Mouse (Mus musculus): ENCODE measurements at regions not wholly inside any gene's neighbourhood (a gene's known extent, or its start where the extent isn't known, plus 50 kb on each side); places are given as distances from the start of the nearest gene placed in this dataset.

DNA sequence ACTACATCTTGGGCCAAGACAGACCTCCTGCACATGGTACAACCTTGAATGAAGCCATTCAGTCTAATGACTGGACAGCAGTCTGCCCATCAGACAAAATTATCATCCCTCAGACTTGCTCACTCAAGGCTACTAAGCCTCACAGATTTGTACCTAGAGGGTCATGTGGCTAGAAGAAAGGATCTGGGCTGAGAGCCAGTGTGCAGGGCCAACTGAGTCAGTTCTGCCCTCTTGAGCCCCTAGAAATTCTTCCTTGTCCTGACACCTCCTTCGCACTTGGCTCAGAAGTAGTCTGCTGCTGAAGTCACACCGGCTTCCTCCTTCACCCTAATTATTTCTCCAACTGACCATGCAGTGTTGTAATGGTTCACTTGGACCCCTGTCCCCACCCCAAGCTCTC lies 207.5 kb downstream of the Qk start:
- peaks cover 67% of the 10 kb centered on the region for H3K9me3 ChIP-seq (ENCODE audit: low read length)
- TF ChIP-seq POU5F1 (IDR thresholded peaks at IDR 0.05; ENCODE audit: borderline replicate concordance, low read length) (no peak), CTCF (conservative IDR thresholded peaks at IDR 0.05; ENCODE audit: low read length) (no peak), NANOG (IDR thresholded peaks at IDR 0.05; ENCODE audit: borderline replicate concordance, low read length) (no peak)
- no peaks in the 10 kb centered on the region for H3K27me3 ChIP-seq (ENCODE audit: insufficient read depth, low read length)
- H3K4me1 ChIP-seq (replicated peaks; ENCODE audit: low read depth, low read length), result no peaks in the 10 kb centered on the region
- 0 out of 2 replicates have a peak, but pooled peaks cover 3% of the 10 kb centered on the region for H3K36me3 ChIP-seq (ENCODE audit: insufficient read depth, low read length)
- no peak overlapping the region for H3K4me3 ChIP-seq (replicated peaks; ENCODE audit: low read length)

DNA sequence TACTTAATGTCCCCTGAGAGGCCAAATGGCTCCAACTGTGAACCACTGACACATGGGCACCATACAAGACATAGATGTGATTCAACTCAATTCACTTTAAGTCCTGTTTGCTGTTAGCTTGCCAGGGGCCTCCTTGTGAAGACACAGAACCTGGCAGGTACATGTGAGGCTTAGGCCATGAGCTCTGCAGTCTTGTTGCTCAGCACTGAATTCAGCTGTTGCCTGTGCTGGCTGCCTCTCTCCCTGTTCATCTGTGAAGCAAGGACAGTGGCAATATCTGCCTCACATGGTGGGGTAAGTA lies 209.3 kb downstream of the Qk start:
- no peak for TF ChIP-seq NANOG (IDR thresholded peaks at IDR 0.05; ENCODE audit: borderline replicate concordance, low read length)
- TF ChIP-seq CTCF (conservative IDR thresholded peaks at IDR 0.05; ENCODE audit: low read length), result no peak
- no peak for TF ChIP-seq POU5F1 (IDR thresholded peaks at IDR 0.05; ENCODE audit: borderline replicate concordance, low read length)
- Histone ChIP-seq H3K27me3 (ENCODE audit: insufficient read depth, low read length) (no peaks in the 10 kb centered on the region), H3K36me3 (ENCODE audit: insufficient read depth, low read length) (0 out of 2 replicates have a peak, but pooled peaks cover 3% of the 10 kb centered on the region), H3K9me3 (ENCODE audit: low read length) (peaks cover 52% of the 10 kb centered on the region), H3K4me3 (replicated peaks; ENCODE audit: low read length) (no peak overlapping the region), H3K4me1 (replicated peaks; ENCODE audit: low read depth, low read length) (no peaks in the 10 kb centered on the region)

DNA sequence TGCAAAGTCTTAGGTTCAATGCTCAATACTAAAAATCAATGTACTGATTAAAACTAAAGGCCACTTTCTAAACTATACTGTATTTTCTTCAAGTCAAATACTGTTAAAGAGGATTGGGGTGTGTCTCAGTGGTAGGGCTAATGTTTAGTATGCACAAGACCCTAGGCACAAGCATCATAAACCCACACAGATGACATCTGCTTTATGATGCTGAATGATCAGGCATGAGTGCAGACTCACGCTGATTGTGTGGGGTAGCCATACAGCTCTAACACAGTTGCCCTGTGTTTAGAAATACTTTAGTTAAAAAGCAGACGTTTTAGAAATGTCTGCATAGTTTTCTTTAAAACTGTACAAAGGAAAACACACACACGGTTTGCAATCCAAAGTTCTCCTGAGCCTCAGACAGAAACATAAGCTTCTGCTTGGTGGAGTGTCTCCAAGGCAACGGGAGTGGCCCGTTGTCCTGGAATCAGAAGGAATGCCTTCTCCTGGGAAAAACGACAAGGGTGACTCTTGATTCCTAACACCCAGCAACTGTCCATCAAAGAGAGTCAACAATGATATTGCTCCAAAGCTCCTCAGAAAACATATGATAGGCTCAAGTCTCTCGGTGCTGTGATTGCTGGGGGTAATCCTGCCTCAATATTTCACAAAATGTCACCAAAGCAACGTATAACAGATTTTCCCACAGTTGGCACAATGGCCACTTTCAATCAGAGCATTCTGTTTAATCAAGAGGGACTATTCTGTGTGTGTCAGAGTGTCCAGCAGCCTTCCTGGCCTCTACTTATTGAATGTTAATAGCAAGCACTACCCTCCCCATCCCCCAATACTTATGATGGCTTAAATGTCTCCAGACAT lies 209.9 kb downstream of the Qk start:
- no peak for TF ChIP-seq POU5F1 (IDR thresholded peaks at IDR 0.05; ENCODE audit: borderline replicate concordance, low read length)
- TF ChIP-seq NANOG (IDR thresholded peaks at IDR 0.05; ENCODE audit: borderline replicate concordance, low read length), result no peak
- no peak for TF ChIP-seq CTCF (conservative IDR thresholded peaks at IDR 0.05; ENCODE audit: low read length)
- Histone ChIP-seq H3K27me3 (ENCODE audit: insufficient read depth, low read length) (no peaks in the 10 kb centered on the region), H3K4me1 (replicated peaks; ENCODE audit: low read depth, low read length) (no peaks in the 10 kb centered on the region), H3K4me3 (replicated peaks; ENCODE audit: low read length) (no peak overlapping the region), H3K9me3 (ENCODE audit: low read length) (peaks cover 46% of the 10 kb centered on the region), H3K36me3 (ENCODE audit: insufficient read depth, low read length) (0 out of 2 replicates have a peak, but pooled peaks cover 3% of the 10 kb centered on the region)

DNA sequence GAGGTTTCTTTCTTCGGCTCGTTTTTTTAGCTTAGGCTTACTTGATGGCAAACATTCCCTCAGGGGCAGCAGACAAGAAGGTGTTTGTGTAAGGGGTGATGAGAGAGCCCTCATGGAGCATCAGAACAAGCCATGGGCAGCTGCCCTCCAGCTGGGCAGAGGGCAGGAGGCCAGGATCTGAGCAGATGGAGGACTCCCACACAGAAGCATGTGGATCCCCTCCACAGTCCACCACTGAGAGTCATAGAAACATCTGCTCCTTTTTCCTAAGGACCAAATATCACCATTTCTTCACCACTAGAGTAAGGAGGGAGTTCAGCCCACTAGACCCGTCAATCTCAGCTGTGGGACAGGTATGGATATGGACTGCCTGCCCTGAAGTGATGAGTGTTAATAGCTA lies 214.4 kb downstream of the Qk start:
- Histone ChIP-seq H3K9me3 (ENCODE audit: low read length) (peaks cover 6% of the 10 kb centered on the region), H3K36me3 (ENCODE audit: insufficient read depth, low read length) (no peaks in the 10 kb centered on the region), H3K4me3 (replicated peaks; ENCODE audit: low read length) (no peak overlapping the region), H3K27me3 (ENCODE audit: insufficient read depth, low read length) (no peaks in the 10 kb centered on the region), H3K4me1 (replicated peaks; ENCODE audit: low read depth, low read length) (no peaks in the 10 kb centered on the region)
- no peak for TF ChIP-seq POU5F1 (IDR thresholded peaks at IDR 0.05; ENCODE audit: borderline replicate concordance, low read length)

DNA sequence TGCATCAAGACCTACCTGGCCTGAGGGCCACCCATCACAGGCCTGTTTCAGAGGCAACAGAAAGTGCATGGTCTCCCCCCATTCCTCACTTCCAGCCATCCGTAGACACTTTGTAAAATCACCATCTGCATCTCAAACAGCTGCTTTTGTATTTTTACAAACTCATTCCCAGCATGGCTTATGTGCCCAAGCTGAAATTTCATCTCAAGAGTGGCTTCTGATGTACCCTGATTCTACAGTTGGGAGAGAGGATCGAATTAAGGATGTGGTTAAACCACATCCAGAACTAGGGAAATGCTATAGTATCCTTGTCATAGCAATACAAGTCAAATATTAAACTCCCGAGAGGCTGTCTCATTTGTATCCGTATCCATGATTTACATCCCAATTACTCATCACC lies 221.5 kb downstream of the Qk start:
- H3K36me3 ChIP-seq (ENCODE audit: insufficient read depth, low read length), result no peaks in the 10 kb centered on the region
- TF ChIP-seq POU5F1 (IDR thresholded peaks at IDR 0.05; ENCODE audit: borderline replicate concordance, low read length) (no peak), NANOG (IDR thresholded peaks at IDR 0.05; ENCODE audit: borderline replicate concordance, low read length) (no peak), CTCF (conservative IDR thresholded peaks at IDR 0.05; ENCODE audit: low read length) (no peak)
- no peak overlapping the region for H3K4me3 ChIP-seq (replicated peaks; ENCODE audit: low read length)
- H3K9me3 ChIP-seq (ENCODE audit: low read length), result no peaks in the 10 kb centered on the region
- H3K4me1 ChIP-seq (replicated peaks; ENCODE audit: low read depth, low read length), result peaks cover 9% of the 10 kb centered on the region
- no peaks in the 10 kb centered on the region for H3K27me3 ChIP-seq (ENCODE audit: insufficient read depth, low read length)

DNA sequence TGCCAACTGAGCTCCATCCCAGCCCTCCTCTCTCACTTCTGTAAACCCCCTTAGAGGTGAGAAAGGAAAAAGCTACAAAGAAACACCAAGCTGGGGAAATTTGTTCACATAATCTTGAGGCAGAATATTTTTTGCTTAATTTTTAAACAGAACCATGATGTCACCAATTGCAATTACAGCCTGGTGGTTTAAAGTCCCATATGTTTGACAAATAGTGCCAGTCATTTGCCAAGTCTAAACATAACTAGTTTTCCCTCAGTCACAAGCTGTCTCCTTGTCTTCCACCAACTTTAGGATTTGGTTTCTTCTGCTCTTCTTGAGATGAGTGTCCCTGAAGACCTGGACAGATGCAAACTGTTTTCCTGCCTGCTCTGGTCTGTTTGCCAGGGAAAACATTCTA lies 222.0 kb downstream of the Qk start:
- no peak overlapping the region for H3K4me3 ChIP-seq (replicated peaks; ENCODE audit: low read length)
- H3K36me3 ChIP-seq (ENCODE audit: insufficient read depth, low read length), result no peaks in the 10 kb centered on the region
- peaks cover 9% of the 10 kb centered on the region for H3K4me1 ChIP-seq (replicated peaks; ENCODE audit: low read depth, low read length)
- H3K9me3 ChIP-seq (ENCODE audit: low read length), result no peaks in the 10 kb centered on the region
- TF ChIP-seq CTCF (conservative IDR thresholded peaks at IDR 0.05; ENCODE audit: low read length) (no peak), NANOG (IDR thresholded peaks at IDR 0.05; ENCODE audit: borderline replicate concordance, low read length) (no peak), POU5F1 (IDR thresholded peaks at IDR 0.05; ENCODE audit: borderline replicate concordance, low read length) (no peak)
- no peaks in the 10 kb centered on the region for H3K27me3 ChIP-seq (ENCODE audit: insufficient read depth, low read length)

DNA sequence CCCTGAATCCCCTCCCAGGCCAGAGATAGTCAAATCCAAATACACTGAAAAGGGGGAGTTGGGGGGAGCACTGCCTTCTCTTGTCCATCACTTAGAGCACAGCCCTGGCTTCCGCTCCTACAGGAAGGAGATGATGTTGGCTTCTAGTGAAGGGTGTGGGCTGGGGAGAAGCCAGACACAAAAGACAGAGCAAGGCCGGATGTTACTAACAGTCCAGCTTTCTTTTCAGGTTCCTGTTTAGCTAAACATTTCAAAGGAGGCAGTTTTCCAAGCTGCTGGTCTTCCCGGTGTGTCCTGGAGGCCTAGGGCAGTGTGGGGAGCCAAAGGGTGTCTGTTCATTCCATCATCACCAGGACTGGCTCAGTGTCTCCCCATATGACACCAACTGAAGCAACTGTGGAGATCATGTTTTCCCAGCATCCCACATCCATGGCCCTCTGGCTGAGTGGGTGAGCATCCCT lies 223.8 kb downstream of the Qk start:
- no peaks in the 10 kb centered on the region for H3K9me3 ChIP-seq (ENCODE audit: low read length)
- no peaks in the 10 kb centered on the region for H3K27me3 ChIP-seq (ENCODE audit: insufficient read depth, low read length)

DNA sequence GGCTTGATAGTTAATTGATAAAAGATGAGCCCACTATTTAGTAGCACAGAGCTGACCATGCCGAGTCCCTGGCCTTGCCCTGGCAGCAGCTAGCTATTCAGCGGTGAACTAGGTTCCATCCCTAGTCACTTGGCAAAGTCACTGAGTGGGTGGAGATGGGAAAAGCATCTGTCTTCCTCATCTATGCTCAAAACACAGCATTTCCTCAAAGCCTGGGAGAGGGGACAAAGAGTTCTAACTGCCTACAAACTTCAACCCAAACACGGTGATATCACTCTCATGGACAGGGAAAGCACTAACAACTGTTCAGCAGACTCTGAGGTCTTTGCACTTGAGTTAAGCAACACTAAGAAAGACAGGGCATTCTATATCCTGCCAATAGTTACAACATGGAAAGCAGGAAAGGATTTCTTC lies 225.5 kb downstream of the Qk start:
- Histone ChIP-seq H3K4me1 (replicated peaks; ENCODE audit: low read depth, low read length) (peaks cover 9% of the 10 kb centered on the region), H3K9me3 (ENCODE audit: low read length) (no peaks in the 10 kb centered on the region), H3K4me3 (replicated peaks; ENCODE audit: low read length) (no peak overlapping the region), H3K27me3 (ENCODE audit: insufficient read depth, low read length) (no peaks in the 10 kb centered on the region), H3K36me3 (ENCODE audit: insufficient read depth, low read length) (no peaks in the 10 kb centered on the region)
- TF ChIP-seq CTCF (conservative IDR thresholded peaks at IDR 0.05; ENCODE audit: low read length) (no peak), POU5F1 (IDR thresholded peaks at IDR 0.05; ENCODE audit: borderline replicate concordance, low read length) (no peak), NANOG (IDR thresholded peaks at IDR 0.05; ENCODE audit: borderline replicate concordance, low read length) (no peak)

More for the DNA sequence above, 223.8 kb downstream of the Qk start:
- H3K36me3 ChIP-seq (ENCODE audit: insufficient read depth, low read length), result no peaks in the 10 kb centered on the region
- peaks cover 9% of the 10 kb centered on the region for H3K4me1 ChIP-seq (replicated peaks; ENCODE audit: low read depth, low read length)
- no peak overlapping the region for H3K4me3 ChIP-seq (replicated peaks; ENCODE audit: low read length)
- no peak for TF ChIP-seq NANOG (IDR thresholded peaks at IDR 0.05; ENCODE audit: borderline replicate concordance, low read length)
- TF ChIP-seq POU5F1 (IDR thresholded peaks at IDR 0.05; ENCODE audit: borderline replicate concordance, low read length), result no peak
- TF ChIP-seq CTCF (conservative IDR thresholded peaks at IDR 0.05; ENCODE audit: low read length), result no peak
